Mouse (Mus musculus) cerebellum, adult 2 months (tissue): ENCODE data around the gene Klhdc8b. TPM values are rescaled to one million over a fixed set of nuclear protein-coding genes. Genes with fewer than 3 reads are reported as not detected.

ENCODE experiments used
- DNase-seq, 2 experiments: peaks; one replicate each; pipeline ENCODE4 v3.0.0; 2021
- H3K27ac ChIP-seq: fragments of 200-500 bp; 2 replicates; pipeline ENCODE4 v1.5.1; 2012; ENCODE audit warnings: low read length, control low read depth, inconsistent platforms; ENCODE audit not compliant: insufficient read depth
- H3K27me3 ChIP-seq: fragments of 200-500 bp; 2 replicates; pipeline ENCODE4 v1.6.1; 2012; ENCODE audit warnings: inconsistent platforms, mild to moderate bottlenecking, low read length, moderate library complexity; ENCODE audit not compliant: control insufficient read depth, insufficient read depth
- H3K4me1 ChIP-seq: fragments of 200-500 bp; 2 replicates; pipeline ENCODE4 v1.6.1; 2011; ENCODE audit warnings: low read length; ENCODE audit not compliant: control insufficient read depth, insufficient read depth
- H3K4me3 ChIP-seq: fragments of 200-500 bp; replicated peaks from 2 replicates; pipeline ENCODE3; 2011; ENCODE audit warnings: mild to moderate bottlenecking, low read depth, low read length, control low read depth; ENCODE audit not compliant: insufficient read depth
- CTCF ChIP-seq: fragments of 200-500 bp; IDR thresholded peaks from 2 replicates; pipeline ENCODE4 v1.5.1; 2011; ENCODE audit warnings: low read depth, mild to moderate bottlenecking, control low read depth, low read length, moderate library complexity, borderline replicate concordance; ENCODE audit not compliant: insufficient read depth
- POLR2A ChIP-seq: fragments of 200-500 bp; IDR thresholded peaks from 2 replicates; pipeline ENCODE4 v1.6.1; 2011; ENCODE audit warnings: low read length, control low read depth, borderline replicate concordance; ENCODE audit not compliant: insufficient read depth
- WGBS: fragments of 180-500 bp; shearing (Covaris S2); methylation state at CpG from one replicate; pipeline ENCODE4 v1.1.7; 2018; 5-methylcytosine and 5-hydroxymethylcytosine counted together
- polyA plus RNA-seq: library from polyadenylated mRNA; depleted of rRNA; stranded (reverse); fragments of >200 nt; gene quantifications from 2 replicates; pipeline ENCODE4 v1.2.3, GENCODE M21; 2012

The Klhdc8b gene
- polyA plus RNA-seq, 1 experiment, result 36.2 TPM

DNA sequence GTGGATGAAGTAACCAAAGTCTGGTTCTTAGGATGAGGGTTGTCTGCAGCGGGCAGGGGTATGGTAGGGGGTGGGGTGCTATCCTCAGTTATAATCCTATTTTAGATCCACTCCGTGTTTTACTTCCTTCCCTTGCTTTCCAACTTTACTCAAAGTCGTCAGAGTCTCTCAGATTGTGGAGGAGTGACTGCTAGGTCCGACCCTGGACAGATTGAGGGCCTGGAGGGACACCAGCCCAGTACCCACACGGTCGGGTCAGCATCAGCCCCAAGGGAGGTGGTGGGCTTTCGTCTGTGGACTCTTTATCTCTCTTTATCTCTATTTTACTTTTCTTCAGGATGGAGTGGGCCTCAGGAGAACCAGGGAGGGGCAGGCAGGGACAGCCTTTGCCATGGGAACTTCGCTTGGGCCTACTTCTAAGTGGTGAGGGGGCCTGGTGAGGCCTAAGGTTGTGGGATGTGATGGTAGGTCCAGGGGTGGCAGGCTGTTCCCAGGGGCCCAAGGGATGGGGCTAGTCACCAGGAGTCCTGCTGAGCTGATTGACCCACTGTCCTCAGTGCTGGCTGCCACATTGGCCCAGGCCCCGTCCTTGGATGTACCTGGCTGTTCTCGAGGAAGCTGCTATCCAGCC lies 18.5 kb upstream of the Klhdc8b start, which contains the start of gene Lamb2:
Lamb2 (plus strand) TSS at position 16 of the 631 bp plus-strand sequence.
- 40% methylated on average over 10 of the region's 10 CpGs for WGBS
- Histone ChIP-seq H3K27me3 (no peaks in the 10 kb centered on the region), H3K27ac (no peak within 1 kb of the TSS), H3K4me3 (peak within 1 kb of the TSS; percentile 35), H3K4me1 (no peaks in the 10 kb centered on the region)
- no peak for TF ChIP-seq CTCF
- no peak for TF ChIP-seq POLR2A
- DNase-seq, result no peak

DNA sequence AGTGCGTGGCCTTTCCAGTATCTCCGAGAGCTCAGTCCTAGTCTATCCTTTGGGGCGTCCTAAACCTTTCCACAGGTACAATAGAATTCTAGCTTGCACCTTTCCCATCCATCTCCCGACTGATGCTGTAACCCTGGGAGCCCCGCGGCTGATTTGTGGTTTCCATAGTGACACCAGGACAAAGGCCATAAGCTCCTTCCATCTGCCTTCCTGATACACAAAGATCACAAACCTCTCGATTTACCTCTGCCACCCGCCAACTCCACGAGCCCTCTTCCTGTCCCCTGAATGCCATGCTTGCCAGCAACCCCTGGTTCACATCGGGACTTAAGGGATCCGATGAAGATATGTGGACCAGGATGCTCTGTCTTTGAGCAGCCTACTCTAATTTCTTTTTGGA lies 17.9 kb upstream of the Klhdc8b start:
- H3K27me3 ChIP-seq, result no peaks in the 10 kb centered on the region
- no peak for DNase-seq
- H3K4me3 ChIP-seq, result no peak overlapping the region
- 27% methylated on average over 11 of the region's 11 CpGs for WGBS
- no peaks in the 10 kb centered on the region for H3K4me1 ChIP-seq
- TF ChIP-seq CTCF (no peak), POLR2A (no peak)
- no peak overlapping the region for H3K27ac ChIP-seq

DNA sequence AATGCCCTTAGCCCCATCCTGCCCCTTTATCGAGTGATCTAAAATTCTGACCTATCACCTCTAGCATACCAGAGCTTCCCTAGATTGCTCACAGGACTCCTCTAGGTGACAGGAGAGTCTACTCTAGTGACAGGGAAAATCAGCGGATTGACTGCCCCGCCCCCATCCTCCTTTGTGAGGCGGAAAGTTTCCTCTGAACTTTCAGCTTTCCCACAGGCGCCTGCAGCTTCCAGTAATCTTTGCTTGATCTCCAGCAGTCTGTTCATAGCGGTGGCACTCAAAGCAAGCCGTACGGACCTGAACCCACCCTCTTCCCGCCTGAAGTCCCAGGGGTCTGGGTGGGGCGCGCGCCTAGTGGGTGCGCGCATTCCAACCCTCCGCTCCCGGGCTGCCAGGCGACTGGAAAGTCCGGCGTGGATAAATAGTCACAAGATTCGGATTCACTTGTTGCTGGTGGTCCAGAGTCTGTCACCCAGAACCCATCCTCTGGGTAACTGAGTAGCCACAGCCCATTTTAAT lies 17.3 kb upstream of the Klhdc8b start:
- DNase-seq, result no peak
- Histone ChIP-seq H3K4me1 (no peaks in the 10 kb centered on the region), H3K27ac (no peak overlapping the region), H3K4me3 (peak overlapping the region; percentile 4), H3K27me3 (no peaks in the 10 kb centered on the region)
- WGBS, result 3% methylated on average over 20 of the region's 20 CpGs
- no peak for TF ChIP-seq CTCF
- TF ChIP-seq POLR2A, result no peak

DNA sequence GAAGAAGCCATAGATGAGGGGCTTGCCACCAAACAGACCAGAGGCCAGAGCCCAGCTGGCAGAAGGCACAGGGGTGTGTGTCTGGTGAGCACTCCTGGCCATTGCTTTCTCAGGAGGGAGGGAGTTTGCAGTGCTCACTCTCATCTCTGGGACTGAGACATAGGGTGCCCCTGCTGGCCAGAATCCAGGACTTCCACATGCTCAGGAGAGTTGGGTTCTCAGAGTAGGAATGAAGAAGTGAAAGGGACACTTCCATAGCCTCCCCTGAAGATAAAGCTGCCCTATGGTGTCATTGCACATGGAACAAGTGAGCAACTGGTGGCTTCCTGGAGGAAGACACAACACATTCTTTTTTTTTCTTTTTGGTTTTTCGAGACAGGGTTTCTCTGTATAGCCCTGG lies 13.1 kb upstream of the Klhdc8b start:
- Histone ChIP-seq H3K4me1 (no peaks in the 10 kb centered on the region), H3K27me3 (no peaks in the 10 kb centered on the region), H3K27ac (no peak overlapping the region), H3K4me3 (no peak overlapping the region)
- DNase-seq, result no peak
- TF ChIP-seq POLR2A (no peak), CTCF (no peak)
- WGBS, result 32% methylated on average over 1 of the region's 1 CpGs

GRCm38 (mm10) chr9:108469845-108470244 lies 8.5 kb upstream of the Klhdc8b start:
- H3K27me3 ChIP-seq, result no peaks in the 10 kb centered on the region
- DNase-seq, result no peak
- TF ChIP-seq POLR2A, result no peak
- TF ChIP-seq CTCF, result no peak
- no peak overlapping the region for H3K4me3 ChIP-seq
- no peak overlapping the region for H3K27ac ChIP-seq
- 78% methylated on average over 4 of the region's 4 CpGs for WGBS
- no peaks in the 10 kb centered on the region for H3K4me1 ChIP-seq

GRCm38 (mm10) chr9:108469430-108469829 lies 8.0 kb upstream of the Klhdc8b start:
- 83% methylated on average over 5 of the region's 5 CpGs for WGBS
- Histone ChIP-seq H3K27ac (no peak overlapping the region), H3K4me3 (no peak overlapping the region), H3K4me1 (no peaks in the 10 kb centered on the region), H3K27me3 (no peaks in the 10 kb centered on the region)
- TF ChIP-seq CTCF, result no peak
- no peak for TF ChIP-seq POLR2A
- DNase-seq, result no peak

DNA sequence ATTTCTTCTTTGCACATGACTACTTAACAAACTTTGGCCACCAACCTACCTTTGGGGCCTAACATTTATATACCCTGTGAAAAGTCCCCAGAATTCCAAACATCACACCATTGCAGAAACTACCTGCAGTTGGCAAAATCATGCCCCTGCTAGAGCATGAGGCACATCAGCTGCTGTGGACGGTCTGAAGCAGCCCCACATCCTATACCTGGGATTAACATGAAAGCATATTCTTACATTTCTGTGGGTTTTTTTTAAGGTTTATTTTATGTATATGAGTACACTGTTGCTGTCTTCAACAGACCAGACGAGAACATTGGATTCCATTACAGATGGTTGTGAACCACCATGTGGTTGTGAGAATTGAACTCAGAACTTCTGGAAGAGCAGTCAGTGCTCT lies 4.8 kb upstream of the Klhdc8b start:
- WGBS, result 98% methylated on average over 2 of the region's 2 CpGs
- H3K4me3 ChIP-seq, result no peak overlapping the region
- no peaks in the 10 kb centered on the region for H3K27me3 ChIP-seq
- H3K27ac ChIP-seq, result no peak overlapping the region
- peaks cover 3% of the 10 kb centered on the region; the same call in 1 of the 2 replicates for H3K4me1 ChIP-seq
- TF ChIP-seq CTCF (no peak), POLR2A (no peak)
- no peak for DNase-seq

- Histone ChIP-seq H3K4me1 (peaks cover 3% of the 10 kb centered on the region; the same call in 1 of the 2 replicates), H3K27ac (no peak overlapping the region), H3K4me3 (no peak overlapping the region), H3K27me3 (no peaks in the 10 kb centered on the region)
- no peak for TF ChIP-seq CTCF
- TF ChIP-seq POLR2A, result no peak
- no peak for DNase-seq
- 88% methylated on average over 9 of the region's 9 CpGs for WGBS
Observed at GRCm38 (mm10) chr9:108463713-108464112, 2.3 kb upstream of the Klhdc8b start.
